Mouse (Mus musculus) gonadal fat pad, adult 2 months (tissue): ENCODE measurements around the gene Tnfrsf25. TPM values are rescaled to one million over a fixed set of nuclear protein-coding genes. Genes with fewer than 3 reads are reported as not detected.

Experiments
- DNase-seq: peaks from one replicate; pipeline ENCODE4 v3.0.0-alpha.2; 2012; ENCODE audit warnings: low read depth
- polyA plus RNA-seq: library from polyadenylated mRNA; depleted of rRNA; stranded (reverse); fragments of >200 nt; gene quantifications from 2 replicates; pipeline ENCODE4 v1.2.3, GENCODE M21; 2012

Gene Tnfrsf25
- polyA plus RNA-seq, 1 experiment: 6.1 TPM

DNA sequence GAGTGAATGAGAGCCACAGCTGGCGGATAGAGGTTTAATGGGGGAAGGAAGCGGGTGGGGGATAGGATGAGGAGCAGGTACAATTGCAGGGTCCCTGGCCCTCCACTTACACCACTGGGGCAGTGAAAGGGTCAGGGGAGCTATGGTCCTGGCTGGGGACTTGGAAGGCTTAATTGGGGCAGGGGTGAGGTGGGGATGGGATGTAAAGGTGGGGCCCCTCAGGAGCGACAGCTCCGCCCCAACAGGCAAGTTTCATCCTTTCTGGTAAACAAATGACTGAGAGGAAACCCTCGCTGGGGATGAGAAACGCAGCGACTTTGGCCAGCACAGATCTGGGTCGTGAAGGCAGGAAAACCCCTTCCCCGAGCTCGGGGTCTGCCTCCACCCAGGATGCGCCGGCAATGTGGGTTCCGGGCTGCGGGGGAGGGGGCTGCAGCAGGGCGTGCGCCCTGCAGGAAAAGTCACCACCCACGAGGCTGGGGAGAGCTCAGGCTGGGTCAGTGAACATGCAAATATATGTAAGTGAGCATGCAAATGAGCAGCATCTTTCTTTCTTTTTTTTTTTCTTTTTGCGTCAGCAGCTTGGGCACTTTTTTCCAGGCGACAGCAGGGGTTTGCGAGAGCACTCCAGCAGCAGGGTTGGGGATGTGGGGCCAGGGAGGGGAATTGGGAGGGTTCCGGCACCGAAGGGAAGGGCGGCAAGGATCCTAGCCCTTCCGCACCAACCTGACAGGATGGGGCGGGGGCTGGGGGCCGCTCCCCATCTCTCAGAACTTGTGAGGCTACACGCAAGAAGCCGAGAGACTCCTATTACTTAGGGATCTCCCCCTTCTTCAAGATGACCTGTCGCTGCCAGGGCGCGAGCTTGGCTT lies 4.8 kb downstream of the Tnfrsf25 start:
- no peak for DNase-seq

GRCm38 (mm10) chr4:152121183-152121505 lies 5.4 kb downstream of the Tnfrsf25 start:
- no peak for DNase-seq

DNA sequence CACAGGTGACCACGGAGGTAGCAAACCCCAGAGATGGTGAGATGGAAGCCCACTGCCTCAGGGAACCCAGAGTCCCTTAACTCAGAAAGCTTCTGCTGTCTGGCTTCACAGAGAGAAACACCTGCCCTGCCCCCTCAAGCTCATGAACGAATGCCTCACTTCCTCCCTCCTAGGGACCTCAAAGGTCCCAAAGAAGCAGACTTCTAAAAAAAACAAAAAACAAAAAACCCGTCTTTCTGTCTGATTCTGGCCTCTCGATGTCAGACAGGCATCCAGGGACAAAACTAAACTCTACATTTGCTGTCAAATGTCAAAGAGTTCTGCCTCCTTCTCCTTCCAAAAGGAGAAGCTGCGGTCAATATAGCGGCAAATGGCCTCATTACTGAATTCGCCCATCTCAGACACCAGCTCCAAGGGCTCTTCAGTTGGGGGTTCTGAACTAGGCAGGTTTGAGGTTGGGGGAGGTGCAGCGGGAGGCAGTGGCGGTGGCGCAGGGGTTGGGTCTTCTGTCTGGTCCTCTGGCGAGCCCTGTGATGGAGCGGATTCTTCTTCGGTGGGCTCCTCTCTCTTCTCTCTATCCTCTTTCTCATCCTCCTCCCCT lies 8.7 kb downstream of the Tnfrsf25 start:
- no peak for DNase-seq

DNA sequence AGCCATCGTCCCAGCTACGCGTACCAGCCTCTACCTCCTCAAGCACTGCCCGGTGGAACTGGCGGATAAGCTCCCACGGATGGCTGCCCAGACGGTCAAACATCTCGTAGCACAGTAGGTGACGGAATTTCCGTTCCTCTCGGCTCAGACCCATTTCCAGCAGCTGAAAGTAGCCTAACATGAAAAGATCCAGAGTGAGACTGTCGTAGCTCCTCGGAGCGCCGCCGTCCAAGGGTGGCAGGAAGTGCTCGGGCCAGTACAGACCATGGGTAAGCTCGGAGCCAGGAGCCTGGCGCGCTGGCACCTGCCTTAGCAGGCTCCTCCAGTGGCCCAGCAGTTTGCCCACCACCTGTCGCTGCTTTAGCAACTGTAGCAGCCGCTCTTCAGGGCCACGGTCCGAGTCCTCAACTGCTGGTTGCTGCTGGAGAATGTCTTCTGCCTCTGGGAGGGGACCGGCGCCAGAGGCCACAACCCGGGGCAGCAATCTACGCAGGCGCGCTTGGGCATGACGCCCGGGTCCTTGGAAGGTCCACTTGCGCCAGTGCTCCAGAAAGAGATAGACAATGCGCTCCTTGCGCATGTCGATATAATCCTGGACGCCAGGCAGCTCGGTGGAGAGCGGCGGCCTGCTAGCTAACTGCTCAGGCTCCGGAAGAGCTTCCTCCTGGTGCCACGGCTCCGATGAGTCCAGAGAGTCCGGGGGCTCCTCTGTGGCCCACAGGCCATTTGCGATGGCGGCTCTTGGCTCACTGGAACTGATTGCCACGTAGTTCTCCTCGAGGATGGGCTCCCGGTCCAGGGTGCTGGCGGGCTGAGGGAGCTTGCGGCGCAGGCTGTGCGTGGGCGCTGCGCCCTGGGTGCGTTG lies 9.7 kb downstream of the Tnfrsf25 start:
- no peak for DNase-seq

DNA sequence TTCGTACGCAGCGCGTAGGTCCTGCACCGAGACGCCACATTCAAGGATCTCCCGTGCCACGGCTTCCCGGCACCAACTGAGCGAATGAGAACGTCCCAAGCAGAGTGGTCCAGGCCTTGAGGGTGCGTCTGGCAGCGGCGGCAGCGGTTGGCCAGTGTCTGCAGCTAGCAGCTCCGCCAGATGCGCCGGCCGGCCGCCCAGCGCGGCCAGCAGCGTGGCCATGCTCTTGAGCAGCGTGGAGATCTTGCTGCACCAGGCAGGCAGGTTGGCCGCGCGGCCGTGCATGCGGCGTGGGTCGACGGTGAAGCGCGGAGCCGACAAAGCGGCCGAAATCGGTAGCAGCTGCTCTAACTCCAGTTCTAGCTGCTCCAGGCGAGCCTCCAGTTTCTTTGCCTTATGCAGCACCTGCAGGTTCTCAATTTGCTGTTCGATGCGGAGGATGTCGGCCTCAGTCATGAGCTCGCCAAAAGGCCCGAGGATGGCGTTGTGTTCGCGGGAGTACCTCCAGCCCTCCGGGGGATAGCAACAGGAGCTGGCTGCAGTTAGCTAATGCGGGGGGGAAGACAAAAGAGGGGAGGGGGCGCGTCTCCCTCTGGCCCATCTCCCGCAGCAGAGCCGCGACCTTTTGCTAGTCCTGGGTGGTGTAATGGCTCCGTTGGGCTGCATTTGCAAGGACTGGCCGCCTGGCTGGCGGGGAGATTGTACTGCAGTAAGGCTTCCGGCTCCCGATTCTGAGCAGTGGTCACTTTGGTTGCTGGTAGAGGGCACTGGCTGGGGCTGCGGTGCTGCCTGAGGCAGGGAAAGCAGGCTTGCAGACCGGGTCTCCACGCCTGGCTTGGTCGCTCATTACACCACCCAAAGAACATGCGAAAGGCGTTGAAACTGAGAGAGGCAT lies 10.5 kb downstream of the Tnfrsf25 start:
- DNase-seq: no peak

- no peak for DNase-seq
Measured at GRCm38 (mm10) chr4:152127884-152128283, 12.2 kb downstream of the Tnfrsf25 start.

DNA sequence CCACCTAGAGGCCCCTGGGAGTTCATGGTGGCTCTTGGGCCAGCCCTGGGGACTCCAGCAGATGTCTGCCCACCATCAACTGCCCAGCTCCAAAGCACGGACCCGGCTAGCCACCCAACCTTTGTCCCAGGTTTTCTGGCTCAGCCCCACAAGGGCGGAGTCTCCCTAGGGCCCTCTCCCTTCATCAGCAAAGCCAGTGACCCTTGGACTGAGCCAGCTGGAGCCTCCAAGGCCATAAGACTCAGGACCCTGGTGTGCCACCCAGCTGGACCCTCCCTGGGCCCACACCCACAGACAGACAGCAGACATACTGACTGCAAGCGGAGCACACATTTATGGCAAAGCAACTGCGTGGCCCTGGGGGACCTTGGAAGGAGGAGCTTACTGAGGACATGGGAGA lies 13.1 kb downstream of the Tnfrsf25 start:
- DNase-seq: no peak

DNA sequence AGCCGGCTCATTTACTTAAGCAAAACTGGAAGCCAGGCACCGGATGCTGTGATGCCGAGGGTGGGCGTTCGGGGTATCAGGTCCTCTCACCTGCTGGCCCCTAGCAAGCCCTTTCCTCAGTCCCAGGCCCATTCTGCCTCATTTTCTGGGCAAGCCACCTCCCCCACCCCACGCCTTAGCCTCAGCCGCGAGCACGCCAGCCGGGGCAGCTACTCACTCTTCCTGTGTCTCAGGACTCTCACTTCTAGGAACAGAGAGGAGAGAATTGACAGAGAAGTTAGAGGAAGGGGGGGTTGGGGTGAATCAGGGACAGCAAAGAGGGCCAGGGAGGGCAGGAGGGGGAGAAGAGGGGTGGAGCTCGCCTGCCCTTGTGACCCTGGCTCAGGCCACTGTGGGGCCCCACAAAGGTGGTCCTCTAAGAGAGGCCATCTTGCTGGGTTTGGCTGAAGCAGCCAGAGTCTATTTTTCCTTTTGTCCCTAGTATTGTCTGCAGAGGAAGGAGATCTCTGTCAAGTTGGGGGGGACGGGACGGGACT lies 13.7 kb downstream of the Tnfrsf25 start:
- no peak for DNase-seq

- DNase-seq: no peak
Measured at GRCm38 (mm10) chr4:152130771-152131653, 15.3 kb downstream of the Tnfrsf25 start.

GRCm38 (mm10) chr4:152131809-152132771 lies 16.4 kb downstream of the Tnfrsf25 start:
- no peak for DNase-seq

DNA sequence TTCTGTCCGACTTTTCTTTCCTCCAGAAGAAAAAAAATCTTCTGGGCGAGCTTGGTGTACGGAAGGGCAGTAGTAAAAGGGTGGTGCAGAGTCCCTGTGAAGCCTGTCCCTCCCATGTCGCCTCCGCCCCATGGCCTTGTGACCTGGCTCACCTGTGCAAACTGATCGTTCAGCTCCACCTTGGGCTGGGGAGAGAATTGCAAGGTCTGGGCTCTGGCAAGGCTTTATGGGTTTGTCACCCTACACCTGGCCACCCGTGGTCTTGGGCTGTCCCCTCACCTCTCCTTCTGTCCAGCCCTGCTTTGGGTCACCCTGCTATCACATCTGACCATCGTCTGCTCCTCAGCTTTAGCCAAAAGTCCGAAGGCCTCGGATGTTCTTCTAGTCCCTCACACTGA lies 17.0 kb downstream of the Tnfrsf25 start:
- DNase-seq: no peak

- no peak for DNase-seq
Measured at GRCm38 (mm10) chr4:152133213-152133612, 17.5 kb downstream of the Tnfrsf25 start.

DNA sequence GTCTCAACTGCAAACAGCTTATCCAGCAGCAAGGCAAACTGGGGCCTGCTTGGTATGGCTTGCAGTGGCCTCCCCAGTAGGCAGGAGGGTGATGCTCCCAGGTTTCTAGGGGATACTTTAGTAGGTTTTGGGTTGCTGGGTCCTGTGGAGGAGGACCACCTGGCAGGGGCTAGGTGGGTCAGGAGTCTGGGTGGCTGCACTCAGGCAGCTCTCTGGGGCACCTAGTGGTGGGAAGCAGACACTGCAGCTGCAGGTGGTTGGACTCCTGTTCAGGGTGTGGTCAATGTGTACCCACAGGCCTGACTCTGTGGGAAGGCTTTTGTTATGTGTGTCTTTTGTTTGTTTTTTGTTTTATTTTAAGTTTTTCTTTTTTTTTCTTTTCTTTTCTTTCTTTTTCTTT lies 18.8 kb downstream of the Tnfrsf25 start:
- no peak for DNase-seq

DNA sequence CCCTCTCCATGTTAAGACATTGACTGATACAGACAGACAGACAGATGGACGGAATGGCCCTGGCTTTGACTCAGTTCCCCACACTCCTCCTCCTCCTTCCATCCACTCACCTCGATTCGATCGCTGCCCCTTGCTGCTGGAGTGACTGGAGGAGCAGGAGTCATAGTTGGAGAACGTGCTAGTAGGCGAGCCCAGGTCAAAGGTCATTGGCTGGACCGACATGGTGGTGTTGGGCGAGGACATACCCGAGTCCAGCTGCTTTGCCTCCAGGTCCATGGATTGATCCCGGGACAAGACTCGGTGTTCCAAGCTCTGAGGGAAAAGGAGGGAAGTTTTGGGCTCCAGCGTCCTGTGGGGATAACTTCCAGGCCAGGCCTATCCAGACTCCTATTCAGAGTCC lies 19.6 kb downstream of the Tnfrsf25 start:
- no peak for DNase-seq

DNA sequence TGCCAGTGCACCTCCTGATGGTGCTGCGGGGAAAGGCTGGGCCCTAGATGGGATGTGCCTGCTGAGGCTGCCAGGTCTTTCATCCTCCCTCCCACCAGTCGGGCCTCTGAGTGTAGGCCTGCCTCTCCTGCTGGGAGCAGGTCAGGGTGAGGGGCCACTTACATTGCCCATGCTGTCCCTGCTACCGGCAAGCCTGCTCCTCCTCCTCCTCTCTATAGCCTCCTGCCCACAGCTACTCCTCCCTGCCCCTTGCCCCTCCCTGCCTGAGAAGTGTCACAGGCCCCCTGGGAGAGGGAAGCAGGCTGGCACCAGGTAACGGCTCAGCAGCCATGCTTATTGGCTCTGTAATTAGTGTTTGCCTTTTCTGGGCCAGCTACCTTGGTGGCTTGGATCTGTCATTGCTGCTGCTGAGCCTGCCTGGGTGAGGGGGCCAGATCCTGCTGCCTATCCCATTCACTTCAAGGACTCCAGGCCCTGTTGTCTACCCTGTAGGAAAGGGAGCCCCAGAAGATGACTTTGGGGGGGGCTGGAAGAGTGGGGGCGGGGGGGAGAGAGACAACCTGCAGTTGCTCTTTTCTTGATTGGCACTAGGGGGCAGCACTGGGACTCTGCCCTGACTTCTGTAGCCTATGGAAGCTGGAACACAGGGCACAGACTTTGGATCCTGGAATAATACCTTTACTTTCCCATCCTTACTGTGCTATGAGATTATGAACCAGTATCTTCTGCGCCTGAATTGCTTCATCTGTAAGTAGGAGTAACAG lies 20.6 kb downstream of the Tnfrsf25 start:
- DNase-seq: no peak

- no peak for DNase-seq
Measured at GRCm38 (mm10) chr4:152136876-152137250, 21.1 kb downstream of the Tnfrsf25 start.

GRCm38 (mm10) chr4:152138497-152139260 lies 22.9 kb downstream of the Tnfrsf25 start:
- DNase-seq: no peak

GRCm38 (mm10) chr4:152140441-152140840 lies 24.7 kb downstream of the Tnfrsf25 start:
- no peak for DNase-seq
